Mouse (Mus musculus): ENCODE measurements around the gene Rnf166. TPM values are rescaled to one million over a fixed set of nuclear protein-coding genes. Genes with fewer than 3 reads are reported as not detected.

Gene Rnf166
- polyA plus RNA-seq, 1 experiment from 2014 or later = 40.8 TPM

GRCm38 (mm10) chr8:122436586-122437125, 39.2 kb downstream of the Rnf166 start:
- Histone ChIP-seq H3K9ac (ENCODE audit: low read length) (no peak overlapping the region), H3K4me3 (ENCODE audit: control insufficient read depth in 1 of 2, insufficient read depth in 1 of 2, low read depth in 1 of 2, low read length in 2 of 2) (no peak overlapping the region), H3K27me3 (ENCODE audit: control insufficient read depth, insufficient read depth, low read length) (no peaks in the 10 kb centered on the region), H3K4me1 (ENCODE audit: control insufficient read depth in 2 of 2, insufficient read depth in 2 of 2, low read length in 2 of 2) (peaks cover 13 to 22% of the 10 kb centered on the region in 2 experiments), H3K9me3 (ENCODE audit: control insufficient read depth, low read length) (0 out of 2 replicates have a peak, but pooled peaks cover 3% of the 10 kb centered on the region), H3K36me3 (ENCODE audit: control insufficient read depth, insufficient read depth, low read length) (peaks cover 38% of the 10 kb centered on the region), H3K4me2 (ENCODE audit: low read length) (no peak overlapping the region), H3K27ac (replicated peaks in 1 of 2; ENCODE audit: control insufficient read depth in 1 of 2, insufficient read depth in 1 of 2, low read depth in 2 of 2, low read length in 2 of 2) (no peak overlapping the region)
- WGBS = 84% methylated on average over 20 of the region's 20 CpGs
- ATAC-seq (ENCODE audit: insufficient number of reproducible peaks, insufficient read depth, low FRiP score, low read depth) = no peak

GRCm38 (mm10) chr8:122436146-122436545, 39.7 kb downstream of the Rnf166 start:
- Histone ChIP-seq H3K27me3 (ENCODE audit: control insufficient read depth, insufficient read depth, low read length) (no peaks in the 10 kb centered on the region), H3K4me3 (ENCODE audit: control insufficient read depth in 1 of 2, insufficient read depth in 1 of 2, low read depth in 1 of 2, low read length in 2 of 2) (no peak overlapping the region), H3K4me1 (ENCODE audit: control insufficient read depth in 2 of 2, insufficient read depth in 2 of 2, low read length in 2 of 2) (peaks cover 18 to 27% of the 10 kb centered on the region in 2 experiments), H3K9me3 (ENCODE audit: control insufficient read depth, low read length) (0 out of 2 replicates have a peak, but pooled peaks cover 3% of the 10 kb centered on the region), H3K4me2 (ENCODE audit: low read length) (no peak overlapping the region), H3K9ac (ENCODE audit: low read length) (no peak overlapping the region), H3K36me3 (ENCODE audit: control insufficient read depth, insufficient read depth, low read length) (peaks cover 38% of the 10 kb centered on the region), H3K27ac (replicated peaks in 1 of 2; ENCODE audit: control insufficient read depth in 1 of 2, insufficient read depth in 1 of 2, low read depth in 2 of 2, low read length in 2 of 2) (no peak overlapping the region)
- no peak for ATAC-seq (ENCODE audit: insufficient number of reproducible peaks, insufficient read depth, low FRiP score, low read depth)
- WGBS = 96% methylated on average over 9 of the region's 9 CpGs

GRCm38 (mm10) chr8:122435375-122435774, 40.5 kb downstream of the Rnf166 start:
- H3K27me3 ChIP-seq (ENCODE audit: control insufficient read depth, insufficient read depth, low read length) = no peaks in the 10 kb centered on the region
- no peak overlapping the region for H3K27ac ChIP-seq (replicated peaks in 1 of 2; ENCODE audit: control insufficient read depth in 1 of 2, insufficient read depth in 1 of 2, low read depth in 2 of 2, low read length in 2 of 2)
- no peak overlapping the region for H3K9ac ChIP-seq (ENCODE audit: low read length)
- ATAC-seq (ENCODE audit: insufficient number of reproducible peaks, insufficient read depth, low FRiP score, low read depth) = no peak
- 0 out of 2 replicates have a peak, but pooled peaks cover 3% of the 10 kb centered on the region for H3K9me3 ChIP-seq (ENCODE audit: control insufficient read depth, low read length)
- 91% methylated on average over 6 of the region's 6 CpGs for WGBS
- peaks cover 18 to 29% of the 10 kb centered on the region in 2 experiments for H3K4me1 ChIP-seq (ENCODE audit: control insufficient read depth in 2 of 2, insufficient read depth in 2 of 2, low read length in 2 of 2)
- no peak overlapping the region for H3K4me3 ChIP-seq (ENCODE audit: control insufficient read depth in 1 of 2, insufficient read depth in 1 of 2, low read depth in 1 of 2, low read length in 2 of 2)
- H3K36me3 ChIP-seq (ENCODE audit: control insufficient read depth, insufficient read depth, low read length) = peaks cover 38% of the 10 kb centered on the region
- H3K4me2 ChIP-seq (ENCODE audit: low read length) = no peak overlapping the region

DNA sequence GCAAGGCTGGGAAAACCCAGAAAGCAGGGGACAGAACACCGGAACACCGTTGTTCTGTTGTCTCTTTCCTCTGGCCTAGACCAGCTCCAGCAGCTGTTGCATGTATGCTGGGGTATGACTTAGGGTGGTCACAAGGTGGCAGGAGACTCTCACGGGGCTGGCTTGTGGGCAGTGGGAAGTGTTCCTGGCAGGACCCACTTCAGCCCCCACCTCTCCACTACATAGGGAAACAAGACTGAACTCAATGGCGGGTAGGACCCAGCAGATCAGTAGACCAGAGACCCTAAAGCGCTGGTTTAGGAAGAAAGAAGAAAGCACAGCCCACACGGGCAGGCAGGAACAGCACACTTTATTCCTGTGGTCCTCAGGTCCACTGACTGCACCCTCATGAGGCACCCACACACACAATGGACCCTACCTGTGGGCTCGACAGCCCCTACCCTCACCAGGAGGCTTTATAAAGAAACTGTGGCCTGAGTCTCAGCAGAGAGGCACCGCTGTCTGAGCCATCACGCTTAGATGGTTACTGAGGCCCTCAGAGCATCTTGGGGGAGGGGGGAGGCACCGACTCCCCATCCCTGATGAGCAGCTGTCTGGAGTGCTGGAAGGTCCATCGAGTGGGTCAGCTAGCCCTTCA, 42.5 kb downstream of the Rnf166 start:
- H3K4me3 ChIP-seq (ENCODE audit: control insufficient read depth in 1 of 2, insufficient read depth in 1 of 2, low read depth in 1 of 2, low read length in 2 of 2) = no peak overlapping the region; a peak in 1 of 4 replicates
- peaks cover 16 to 29% of the 10 kb centered on the region in 2 experiments for H3K4me1 ChIP-seq (ENCODE audit: control insufficient read depth in 2 of 2, insufficient read depth in 2 of 2, low read length in 2 of 2)
- 0 out of 2 replicates have a peak, but pooled peaks cover 3% of the 10 kb centered on the region for H3K9me3 ChIP-seq (ENCODE audit: control insufficient read depth, low read length)
- H3K36me3 ChIP-seq (ENCODE audit: control insufficient read depth, insufficient read depth, low read length) = peaks cover 26% of the 10 kb centered on the region
- peak overlapping the region; percentile 91 for H3K4me2 ChIP-seq (ENCODE audit: low read length)
- H3K27me3 ChIP-seq (ENCODE audit: control insufficient read depth, insufficient read depth, low read length) = no peaks in the 10 kb centered on the region
- WGBS = 65% methylated on average over 11 of the region's 11 CpGs
- H3K27ac ChIP-seq (replicated peaks in 1 of 2; ENCODE audit: control insufficient read depth in 1 of 2, insufficient read depth in 1 of 2, low read depth in 2 of 2, low read length in 2 of 2) = peak overlapping the region in 1 of 2 experiments; percentile 74; a peak in 2 of 4 replicates
- no peak overlapping the region for H3K9ac ChIP-seq (ENCODE audit: low read length)
- ATAC-seq (ENCODE audit: insufficient number of reproducible peaks, insufficient read depth, low FRiP score, low read depth) = 0 out of 2 replicates have a peak, but pooled peaks have one; percentile 5

DNA sequence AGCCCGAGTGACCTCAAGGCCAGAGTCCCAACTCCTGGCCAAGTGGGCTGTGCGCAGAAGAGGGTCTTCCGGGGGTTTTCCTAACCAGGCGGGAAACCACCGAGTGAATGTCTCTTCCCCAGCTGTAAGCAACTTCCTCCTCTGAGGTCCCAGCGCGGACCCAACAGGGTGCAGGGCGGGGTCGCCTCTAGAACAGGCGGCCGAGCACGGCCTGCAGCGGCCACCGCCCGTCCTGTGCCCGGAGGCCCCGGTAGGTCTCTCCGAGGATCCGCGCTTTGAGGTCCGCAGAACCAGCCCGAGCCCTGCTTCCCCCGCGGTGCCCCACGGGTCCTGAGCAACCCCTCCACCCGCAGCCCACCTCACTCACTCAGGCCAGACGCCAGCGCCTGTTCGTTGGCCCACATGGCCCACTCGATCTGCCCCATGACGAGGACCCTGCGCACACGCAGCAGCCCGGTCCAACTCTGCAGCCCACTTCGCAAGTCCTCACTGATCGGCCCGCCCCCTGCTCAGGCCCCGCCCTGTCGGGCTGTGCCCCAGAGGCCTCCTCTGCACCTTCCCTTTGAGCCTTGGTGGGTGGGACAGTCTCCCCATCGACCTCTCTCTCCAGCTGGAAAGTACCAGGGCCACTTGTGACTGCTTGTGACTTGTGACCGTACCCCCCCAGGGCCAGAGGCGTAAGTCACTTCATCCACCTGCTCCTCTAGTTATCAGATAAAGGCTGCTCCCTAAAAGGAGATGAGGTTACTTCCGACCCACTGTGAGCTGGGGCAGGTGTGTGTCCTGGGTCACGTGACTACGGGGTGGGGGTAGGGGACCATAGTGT, 43.2 kb downstream of the Rnf166 start, which contains the start of gene Cyba:
TSS of gene Cyba (minus strand) at position 488 of the 826 bp plus-strand sequence.
- Histone ChIP-seq H3K9ac (ENCODE audit: low read length) (peak within 1 kb of the TSS; percentile 86), H3K27ac (replicated peaks in 1 of 2; ENCODE audit: control insufficient read depth in 1 of 2, insufficient read depth in 1 of 2, low read depth in 2 of 2, low read length in 2 of 2) (peak within 1 kb of the TSS; percentile 56 to 74; a peak in 3 of 4 replicates), H3K9me3 (ENCODE audit: control insufficient read depth, low read length) (0 out of 2 replicates have a peak, but pooled peaks cover 3% of the 10 kb centered on the region), H3K36me3 (ENCODE audit: control insufficient read depth, insufficient read depth, low read length) (peaks cover 25% of the 10 kb centered on the region), H3K4me1 (ENCODE audit: control insufficient read depth in 2 of 2, insufficient read depth in 2 of 2, low read length in 2 of 2) (peaks cover 13 to 22% of the 10 kb centered on the region in 2 experiments), H3K4me2 (ENCODE audit: low read length) (peak within 1 kb of the TSS; percentile 91), H3K27me3 (ENCODE audit: control insufficient read depth, insufficient read depth, low read length) (no peaks in the 10 kb centered on the region), H3K4me3 (ENCODE audit: control insufficient read depth in 1 of 2, insufficient read depth in 1 of 2, low read depth in 1 of 2, low read length in 2 of 2) (peak within 1 kb of the TSS; percentile 69 to 78)
- 3% methylated on average over 43 of the region's 45 CpGs for WGBS
- ATAC-seq (ENCODE audit: insufficient number of reproducible peaks, insufficient read depth, low FRiP score, low read depth) = peak; percentile 74

GRCm38 (mm10) chr8:122431694-122432442, 44.0 kb downstream of the Rnf166 start:
- peak overlapping the region; percentile 69 to 78 for H3K4me3 ChIP-seq (ENCODE audit: control insufficient read depth in 1 of 2, insufficient read depth in 1 of 2, low read depth in 1 of 2, low read length in 2 of 2)
- H3K36me3 ChIP-seq (ENCODE audit: control insufficient read depth, insufficient read depth, low read length) = peaks cover 30% of the 10 kb centered on the region
- H3K4me2 ChIP-seq (ENCODE audit: low read length) = peak overlapping the region; percentile 91
- H3K27ac ChIP-seq (replicated peaks in 1 of 2; ENCODE audit: control insufficient read depth in 1 of 2, insufficient read depth in 1 of 2, low read depth in 2 of 2, low read length in 2 of 2) = peak overlapping the region; percentile 56 to 74; a peak in 3 of 4 replicates
- WGBS = 27% methylated on average over 18 of the region's 18 CpGs
- 0 out of 2 replicates have a peak, but pooled peaks cover 3% of the 10 kb centered on the region for H3K9me3 ChIP-seq (ENCODE audit: control insufficient read depth, low read length)
- no peaks in the 10 kb centered on the region for H3K27me3 ChIP-seq (ENCODE audit: control insufficient read depth, insufficient read depth, low read length)
- H3K9ac ChIP-seq (ENCODE audit: low read length) = peak overlapping the region; percentile 86
- H3K4me1 ChIP-seq (ENCODE audit: control insufficient read depth in 2 of 2, insufficient read depth in 2 of 2, low read length in 2 of 2) = peaks cover 13 to 19% of the 10 kb centered on the region in 2 experiments
- no peak; the same call in 1 of the 2 replicates for ATAC-seq (ENCODE audit: insufficient number of reproducible peaks, insufficient read depth, low FRiP score, low read depth)

DNA sequence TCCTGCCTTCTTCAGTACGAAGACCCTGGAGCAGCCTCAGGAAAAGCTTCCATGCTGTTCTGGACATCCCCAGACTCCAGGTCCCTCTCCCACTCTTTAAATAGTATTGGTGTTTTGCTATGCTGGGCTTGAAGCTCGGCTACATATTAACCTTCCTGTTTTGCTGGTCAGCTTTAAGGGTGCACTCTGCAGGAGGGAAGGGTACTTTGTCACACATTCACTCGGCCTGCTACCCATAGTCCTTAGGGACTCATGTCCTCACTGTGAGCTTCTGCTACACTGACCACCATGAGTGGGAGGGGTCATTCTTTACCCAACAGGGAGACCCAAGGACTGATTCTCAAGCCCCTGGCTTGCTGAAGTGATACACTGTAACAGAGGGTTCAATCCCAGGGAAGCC, 45.2 kb downstream of the Rnf166 start:
- no peaks in the 10 kb centered on the region for H3K27me3 ChIP-seq (ENCODE audit: control insufficient read depth, insufficient read depth, low read length)
- WGBS = 76% methylated on average over 3 of the region's 3 CpGs
- no peak overlapping the region for H3K4me3 ChIP-seq (ENCODE audit: control insufficient read depth in 1 of 2, insufficient read depth in 1 of 2, low read depth in 1 of 2, low read length in 2 of 2)
- 0 out of 2 replicates have a peak, but pooled peaks cover 3% of the 10 kb centered on the region for H3K9me3 ChIP-seq (ENCODE audit: control insufficient read depth, low read length)
- H3K9ac ChIP-seq (ENCODE audit: low read length) = no peak overlapping the region
- no peak for ATAC-seq (ENCODE audit: insufficient number of reproducible peaks, insufficient read depth, low FRiP score, low read depth)
- H3K36me3 ChIP-seq (ENCODE audit: control insufficient read depth, insufficient read depth, low read length) = peaks cover 28% of the 10 kb centered on the region
- H3K4me2 ChIP-seq (ENCODE audit: low read length) = no peak overlapping the region
- H3K4me1 ChIP-seq (ENCODE audit: control insufficient read depth in 2 of 2, insufficient read depth in 2 of 2, low read length in 2 of 2) = peaks cover 13 to 19% of the 10 kb centered on the region in 2 experiments
- no peak overlapping the region for H3K27ac ChIP-seq (replicated peaks in 1 of 2; ENCODE audit: control insufficient read depth in 1 of 2, insufficient read depth in 1 of 2, low read depth in 2 of 2, low read length in 2 of 2)
